Mouse (Mus musculus) left cerebral cortex, postnatal 25 days (tissue): ENCODE data around the gene Gm49776. TPM values are rescaled to one million over a fixed set of nuclear protein-coding genes. Genes with fewer than 3 reads are reported as not detected.

ENCODE experiments used
- DNase-seq, 2 experiments: peaks; one replicate each; pipeline ENCODE4 v3.0.0; 2022; ENCODE audit warnings: low spot score in 2 of 2, mixed read lengths in 1 of 2
- intact Hi-C: fragments of 180-260 bp; cut with DNase I; formaldehyde crosslinking; loops from one replicate; pipeline ENCODE4 v1.15.1; 2025
- total RNA-seq, 2 experiments: library from RNA; stranded (reverse); gene quantifications; 2 replicates each; pipeline ENCODE4 v1.2.3; 2021

Gm49776 gene
- total RNA-seq, 2 experiments from 2014 or later, result 1.5 TPM; not detected in 1

- intact Hi-C loops, result loop anchor here (1.0 to 10.0 kb wide), 3 partner anchors 13 to 389 kb away; partner anchors contain the start of genes Gm49601, Gp1bb, Ranbp1 and Sept5
- DNase-seq, result peak; percentile 75 to 81
Observed at GRCm38 (mm10) chr16:18235389-18236065, 22.6 kb downstream of the Gm49776 start.

- DNase-seq, result peak; percentile 81 to 86
- intact Hi-C loops, result loop anchor here (1.0 to 10.0 kb wide), 3 partner anchors 13 to 390 kb away; partner anchors contain the start of genes Gm49601, Gp1bb, Ranbp1 and Sept5
Observed at GRCm38 (mm10) chr16:18234671-18235388, 23.3 kb downstream of the Gm49776 start, which contains the start of gene Zdhhc8. TSS of gene Zdhhc8 (minus strand) at chr16:18235136.

GRCm38 (mm10) chr16:18233919-18234670, 24.0 kb downstream of the Gm49776 start:
- peak in 1 of 2 experiments; percentile 67 for DNase-seq
- intact Hi-C loops, result loop anchor here (10.0 kb wide), 2 partner anchors 309 to 391 kb away; partner anchors contain the start of genes Gm49601, Gp1bb, Sept5 and Slc25a1

- intact Hi-C loops, result loop anchor here (10.0 kb wide), 2 partner anchors 309 to 391 kb away; partner anchors contain the start of genes Gm49601, Gp1bb, Sept5 and Slc25a1
- DNase-seq, result no peak
Observed at GRCm38 (mm10) chr16:18233451-18233850, 24.7 kb downstream of the Gm49776 start.

GRCm38 (mm10) chr16:18231451-18231850, 26.7 kb downstream of the Gm49776 start:
- DNase-seq, result no peak
- intact Hi-C loops, result loop anchor here (10.0 kb wide), 2 partner anchors 307 to 393 kb away; partner anchors contain the start of genes Gm49601, Gp1bb, Sept5 and Slc25a1

GRCm38 (mm10) chr16:18231047-18231446, 27.1 kb downstream of the Gm49776 start:
- intact Hi-C loops, result loop anchor here (10.0 kb wide), 2 partner anchors 306 to 394 kb away; partner anchors contain the start of genes Gm49601, Gp1bb, Sept5 and Slc25a1
- DNase-seq, result no peak

- no peak for DNase-seq
- intact Hi-C loops, result loop anchor here (10.0 kb wide), 2 partner anchors 306 to 394 kb away; partner anchors contain the start of genes Gm49601, Gp1bb, Sept5 and Slc25a1
Observed at GRCm38 (mm10) chr16:18230617-18231016, 27.5 kb downstream of the Gm49776 start.

GRCm38 (mm10) chr16:18229622-18230021, 28.5 kb downstream of the Gm49776 start:
- intact Hi-C loops, result loop anchor here (10.0 kb wide), 2 partner anchors 305 to 395 kb away; partner anchors contain the start of genes Gm49601, Gp1bb, Sept5 and Slc25a1
- peak; percentile 84 to 97 for DNase-seq

- intact Hi-C loops, result no loop called here
- DNase-seq, result no peak
Observed at GRCm38 (mm10) chr16:18228856-18229255, 29.3 kb downstream of the Gm49776 start.

GRCm38 (mm10) chr16:18227897-18228422, 30.2 kb downstream of the Gm49776 start:
- DNase-seq, result no peak
- intact Hi-C loops, result no loop called here

GRCm38 (mm10) chr16:18227187-18227586, 30.9 kb downstream of the Gm49776 start:
- no peak for DNase-seq

GRCm38 (mm10) chr16:18222188-18222587, 35.9 kb downstream of the Gm49776 start:
- intact Hi-C loops, result no loop called here
- no peak for DNase-seq

More at GRCm38 (mm10) chr16:18227187-18227586, 30.9 kb downstream of the Gm49776 start:
- intact Hi-C loops, result no loop called here

- intact Hi-C loops, result no loop called here
- no peak for DNase-seq
Observed at GRCm38 (mm10) chr16:18221543-18221898, 36.6 kb downstream of the Gm49776 start.

GRCm38 (mm10) chr16:18220856-18221542, 37.1 kb downstream of the Gm49776 start:
- intact Hi-C loops, result no loop called here
- no peak for DNase-seq

- DNase-seq, result peak in 1 of 2 experiments; percentile 65
- intact Hi-C loops, result no loop called here
Observed at GRCm38 (mm10) chr16:18220001-18220400, 38.1 kb downstream of the Gm49776 start.

- intact Hi-C loops, result no loop called here
- no peak for DNase-seq
Observed at GRCm38 (mm10) chr16:18218580-18218996, 39.5 kb downstream of the Gm49776 start.

GRCm38 (mm10) chr16:18217579-18217978, 40.5 kb downstream of the Gm49776 start, which contains the start of gene Ccdc188:
TSS of gene Ccdc188 (plus strand) at chr16:18217879.
- intact Hi-C loops, result no loop called here
- DNase-seq, result no peak

- intact Hi-C loops, result loop anchor here (5.0 kb wide), 1 partner anchor 43 kb away; no protein-coding TSS in a partner anchor
- DNase-seq, result no peak
Observed at GRCm38 (mm10) chr16:18214858-18215257, 43.3 kb downstream of the Gm49776 start.
